Mouse (Mus musculus): Measurements from ENCODE around the gene Lsm12. TPM values are rescaled to one million over a fixed set of nuclear protein-coding genes. Genes with fewer than 3 reads are reported as not detected.
A peak's percentile ranks its signal among the peaks of the same experiment; 100 is the strongest.

The Lsm12 gene
- polyA plus RNA-seq, 1 experiment from 2014 or later: 80.9 TPM

GRCm38 (mm10) chr11:102211011-102211410, 25.9 kb upstream of the Lsm12 start:
- peaks cover 23% of the 10 kb centered on the region for H3K4me1 ChIP-seq (ENCODE audit: control insufficient read depth, insufficient read depth, low read length)
- no peaks in the 10 kb centered on the region for H3K27me3 ChIP-seq (ENCODE audit: control insufficient read depth, insufficient read depth, low read length)
- peaks cover 23% of the 10 kb centered on the region for H3K36me3 ChIP-seq (ENCODE audit: control insufficient read depth, insufficient read depth, low read length)
- H3K9me3 ChIP-seq (ENCODE audit: control insufficient read depth, low read length): no peaks in the 10 kb centered on the region
- no peak overlapping the region for H3K4me2 ChIP-seq (ENCODE audit: low read length)
- no peak overlapping the region for H3K4me3 ChIP-seq (replicated peaks; ENCODE audit: low read depth, low read length)
- WGBS: 74% methylated on average over 5 of the region's 5 CpGs
- DNase-seq (no peak), ATAC-seq (ENCODE audit: low FRiP score, low TSS enrichment) (no peak)
- no peak overlapping the region for H3K9ac ChIP-seq (replicated peaks; ENCODE audit: low read length)
- H3K27ac ChIP-seq (replicated peaks; ENCODE audit: low read depth, low read length): no peak overlapping the region

DNA sequence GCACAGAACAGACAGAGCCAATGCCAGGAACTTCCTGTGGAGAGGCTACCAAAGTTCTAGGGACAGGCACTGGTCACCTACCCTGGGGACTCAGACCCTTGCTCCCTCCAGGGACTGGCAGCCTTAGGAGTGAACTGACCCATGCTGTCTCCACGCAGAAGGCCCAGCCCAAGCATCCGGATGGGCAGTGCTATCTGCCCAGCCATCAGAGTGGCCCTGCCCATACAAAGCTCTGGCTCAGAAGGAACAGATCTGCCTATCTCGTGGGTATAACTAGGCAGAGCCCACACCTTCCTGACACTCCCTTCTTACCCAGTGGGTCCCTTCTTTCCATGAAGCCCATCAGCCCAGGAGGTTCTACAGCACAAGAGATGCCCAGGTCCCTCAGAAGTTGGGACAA, 25.1 kb upstream of the Lsm12 start:
- ATAC-seq (ENCODE audit: low FRiP score, low TSS enrichment) (no peak), DNase-seq (no peak)
- no peak overlapping the region for H3K27ac ChIP-seq (replicated peaks; ENCODE audit: low read depth, low read length)
- H3K36me3 ChIP-seq (ENCODE audit: control insufficient read depth, insufficient read depth, low read length): peaks cover 30% of the 10 kb centered on the region
- no peaks in the 10 kb centered on the region for H3K9me3 ChIP-seq (ENCODE audit: control insufficient read depth, low read length)
- no peaks in the 10 kb centered on the region for H3K27me3 ChIP-seq (ENCODE audit: control insufficient read depth, insufficient read depth, low read length)
- no peak overlapping the region for H3K4me3 ChIP-seq (replicated peaks; ENCODE audit: low read depth, low read length)
- WGBS: 71% methylated on average over 3 of the region's 3 CpGs
- H3K9ac ChIP-seq (replicated peaks; ENCODE audit: low read length): no peak overlapping the region
- H3K4me1 ChIP-seq (ENCODE audit: control insufficient read depth, insufficient read depth, low read length): peaks cover 18% of the 10 kb centered on the region
- H3K4me2 ChIP-seq (ENCODE audit: low read length): no peak overlapping the region

DNA sequence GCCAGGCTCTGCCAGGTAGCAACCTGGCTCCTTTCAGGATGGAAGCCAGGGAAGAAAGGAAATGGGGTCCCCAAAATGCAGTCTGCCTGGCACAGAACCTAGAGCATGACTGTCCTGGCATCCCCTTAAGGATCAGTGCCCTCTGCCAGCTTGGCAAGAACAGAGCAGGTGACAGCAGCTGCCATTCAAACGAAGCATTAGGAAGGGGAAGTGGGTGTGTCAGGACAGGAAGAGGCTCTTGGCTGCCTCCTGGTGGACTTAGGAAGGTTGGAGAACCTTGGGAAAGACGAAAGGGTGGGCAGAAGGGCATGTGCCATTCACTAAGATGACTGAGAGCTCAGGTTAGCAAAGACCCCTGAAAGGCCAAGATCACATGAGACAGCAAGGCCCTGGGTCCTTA, 24.6 kb upstream of the Lsm12 start:
- ATAC-seq (ENCODE audit: low FRiP score, low TSS enrichment) (no peak), DNase-seq (peak; percentile 50)
- peaks cover 17% of the 10 kb centered on the region for H3K4me1 ChIP-seq (ENCODE audit: control insufficient read depth, insufficient read depth, low read length)
- H3K4me2 ChIP-seq (ENCODE audit: low read length): no peak overlapping the region
- no peaks in the 10 kb centered on the region for H3K27me3 ChIP-seq (ENCODE audit: control insufficient read depth, insufficient read depth, low read length)
- 0 out of 2 replicates have a peak overlapping the region, but pooled peaks have one; percentile 9 for H3K9ac ChIP-seq (replicated peaks; ENCODE audit: low read length)
- H3K36me3 ChIP-seq (ENCODE audit: control insufficient read depth, insufficient read depth, low read length): peaks cover 34% of the 10 kb centered on the region
- H3K4me3 ChIP-seq (replicated peaks; ENCODE audit: low read depth, low read length): no peak overlapping the region
- WGBS: 16% methylated on average over 2 of the region's 2 CpGs
- H3K9me3 ChIP-seq (ENCODE audit: control insufficient read depth, low read length): no peaks in the 10 kb centered on the region
- H3K27ac ChIP-seq (replicated peaks; ENCODE audit: low read depth, low read length): no peak overlapping the region

- Histone ChIP-seq H3K9ac (replicated peaks; ENCODE audit: low read length) (peak overlapping the region; percentile 20; the same call in 1 of the 2 replicates), H3K4me1 (ENCODE audit: control insufficient read depth, insufficient read depth, low read length) (peaks cover 12% of the 10 kb centered on the region), H3K4me2 (ENCODE audit: low read length) (no peak overlapping the region), H3K9me3 (ENCODE audit: control insufficient read depth, low read length) (no peaks in the 10 kb centered on the region), H3K4me3 (replicated peaks; ENCODE audit: low read depth, low read length) (no peak overlapping the region), H3K36me3 (ENCODE audit: control insufficient read depth, insufficient read depth, low read length) (peaks cover 41% of the 10 kb centered on the region), H3K27me3 (ENCODE audit: control insufficient read depth, insufficient read depth, low read length) (no peaks in the 10 kb centered on the region), H3K27ac (replicated peaks; ENCODE audit: low read depth, low read length) (no peak overlapping the region)
- WGBS: 12% methylated on average over 4 of the region's 4 CpGs
- ATAC-seq (ENCODE audit: low FRiP score, low TSS enrichment) (no peak), DNase-seq (no peak)
Observed at GRCm38 (mm10) chr11:102208846-102209245, 23.8 kb upstream of the Lsm12 start.

- H3K4me2 ChIP-seq (ENCODE audit: low read length): no peak overlapping the region
Observed at GRCm38 (mm10) chr11:102207825-102208777, 23.0 kb upstream of the Lsm12 start.

DNA sequence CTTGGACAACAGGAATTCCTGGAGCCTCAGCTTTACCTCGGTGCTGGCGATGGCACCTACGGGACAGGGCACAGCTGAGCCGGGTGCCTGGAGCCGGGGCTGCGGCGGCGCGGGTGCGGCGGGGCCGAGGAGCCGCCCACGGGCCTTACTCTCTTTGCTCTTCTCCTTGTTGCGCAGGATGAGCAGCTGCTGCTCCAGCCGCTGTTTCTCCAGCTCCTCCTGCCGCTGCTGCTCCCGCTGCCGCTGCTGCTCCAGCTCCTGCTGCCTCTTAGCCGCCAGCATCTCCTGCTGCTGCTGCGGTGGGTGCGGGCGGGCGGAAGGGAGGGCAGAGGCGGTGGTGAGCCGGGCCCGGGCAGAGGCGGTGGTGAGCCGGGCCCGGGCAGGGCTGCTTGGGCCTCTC, 21.4 kb upstream of the Lsm12 start:
- WGBS: 62% methylated on average over 30 of the region's 30 CpGs
- DNase-seq (no peak), ATAC-seq (ENCODE audit: low FRiP score, low TSS enrichment) (no peak)
- Histone ChIP-seq H3K27ac (replicated peaks; ENCODE audit: low read depth, low read length) (no peak overlapping the region), H3K9me3 (ENCODE audit: control insufficient read depth, low read length) (no peaks in the 10 kb centered on the region), H3K36me3 (ENCODE audit: control insufficient read depth, insufficient read depth, low read length) (peaks cover 56% of the 10 kb centered on the region), H3K9ac (replicated peaks; ENCODE audit: low read length) (no peak overlapping the region), H3K4me1 (ENCODE audit: control insufficient read depth, insufficient read depth, low read length) (peaks cover 12% of the 10 kb centered on the region), H3K4me3 (replicated peaks; ENCODE audit: low read depth, low read length) (no peak overlapping the region), H3K4me2 (ENCODE audit: low read length) (no peak overlapping the region), H3K27me3 (ENCODE audit: control insufficient read depth, insufficient read depth, low read length) (no peaks in the 10 kb centered on the region)

More at GRCm38 (mm10) chr11:102207825-102208777, 23.0 kb upstream of the Lsm12 start:
- 15% methylated on average over 11 of the region's 11 CpGs for whole genome bisulfite sequencing
- peaks cover 12% of the 10 kb centered on the region for H3K4me1 ChIP-seq (ENCODE audit: control insufficient read depth, insufficient read depth, low read length)
- peaks cover 47% of the 10 kb centered on the region for H3K36me3 ChIP-seq (ENCODE audit: control insufficient read depth, insufficient read depth, low read length)
- H3K4me3 ChIP-seq (replicated peaks; ENCODE audit: low read depth, low read length): no peak overlapping the region
- H3K9me3 ChIP-seq (ENCODE audit: control insufficient read depth, low read length): no peaks in the 10 kb centered on the region
- no peak for ATAC-seq (ENCODE audit: low FRiP score, low TSS enrichment)
- no peaks in the 10 kb centered on the region for H3K27me3 ChIP-seq (ENCODE audit: control insufficient read depth, insufficient read depth, low read length)
- H3K27ac ChIP-seq (replicated peaks; ENCODE audit: low read depth, low read length): peak overlapping the region; percentile 37; the same call in 1 of the 2 replicates
- H3K9ac ChIP-seq (replicated peaks; ENCODE audit: low read length): 0 out of 2 replicates have a peak overlapping the region, but pooled peaks have one; percentile 23
- DNase-seq: peak; percentile 56

DNA sequence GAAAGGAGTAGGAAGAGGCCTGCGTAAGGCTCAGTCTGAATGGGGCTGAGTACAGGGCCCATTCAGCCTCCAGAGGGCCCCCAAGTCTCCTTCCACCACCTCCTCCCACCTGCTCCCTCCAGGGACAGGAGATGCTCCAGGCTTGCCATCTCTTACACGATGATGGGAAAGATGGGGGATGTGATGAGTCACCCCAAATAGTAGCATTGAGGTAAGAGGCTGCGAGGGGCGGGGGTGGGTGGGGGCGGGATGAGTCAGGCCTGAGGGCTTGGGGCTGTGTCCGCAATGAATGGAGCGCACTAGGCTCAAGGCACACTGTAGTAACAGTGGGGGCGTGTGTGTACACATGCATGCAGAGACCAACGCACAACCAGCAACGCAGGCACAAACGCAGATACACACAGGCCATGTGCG, 16.3 kb upstream of the Lsm12 start:
- Histone ChIP-seq H3K4me1 (ENCODE audit: control insufficient read depth, insufficient read depth, low read length) (no peaks in the 10 kb centered on the region), H3K9me3 (ENCODE audit: control insufficient read depth, low read length) (no peaks in the 10 kb centered on the region), H3K36me3 (ENCODE audit: control insufficient read depth, insufficient read depth, low read length) (peaks cover 99% of the 10 kb centered on the region), H3K27me3 (ENCODE audit: control insufficient read depth, insufficient read depth, low read length) (no peaks in the 10 kb centered on the region), H3K27ac (replicated peaks; ENCODE audit: low read depth, low read length) (no peak overlapping the region), H3K4me3 (replicated peaks; ENCODE audit: low read depth, low read length) (no peak overlapping the region), H3K9ac (replicated peaks; ENCODE audit: low read length) (no peak overlapping the region), H3K4me2 (ENCODE audit: low read length) (no peak overlapping the region)
- DNase-seq (no peak), ATAC-seq (ENCODE audit: low FRiP score, low TSS enrichment) (no peak)
- 83% methylated on average over 12 of the region's 12 CpGs for WGBS

- WGBS: 92% methylated on average over 9 of the region's 9 CpGs
- H3K36me3 ChIP-seq (ENCODE audit: control insufficient read depth, insufficient read depth, low read length): peaks cover 99% of the 10 kb centered on the region
- no peak overlapping the region for H3K4me2 ChIP-seq (ENCODE audit: low read length)
- H3K9me3 ChIP-seq (ENCODE audit: control insufficient read depth, low read length): no peaks in the 10 kb centered on the region
- no peaks in the 10 kb centered on the region for H3K27me3 ChIP-seq (ENCODE audit: control insufficient read depth, insufficient read depth, low read length)
- H3K4me1 ChIP-seq (ENCODE audit: control insufficient read depth, insufficient read depth, low read length): no peaks in the 10 kb centered on the region
- no peak for DNase-seq
- no peak overlapping the region for H3K4me3 ChIP-seq (replicated peaks; ENCODE audit: low read depth, low read length)
- H3K27ac ChIP-seq (replicated peaks; ENCODE audit: low read depth, low read length): no peak overlapping the region
- no peak overlapping the region for H3K9ac ChIP-seq (replicated peaks; ENCODE audit: low read length)
- no peak for ATAC-seq (ENCODE audit: low FRiP score, low TSS enrichment)
Observed at GRCm38 (mm10) chr11:102199856-102200255, 14.8 kb upstream of the Lsm12 start.

DNA sequence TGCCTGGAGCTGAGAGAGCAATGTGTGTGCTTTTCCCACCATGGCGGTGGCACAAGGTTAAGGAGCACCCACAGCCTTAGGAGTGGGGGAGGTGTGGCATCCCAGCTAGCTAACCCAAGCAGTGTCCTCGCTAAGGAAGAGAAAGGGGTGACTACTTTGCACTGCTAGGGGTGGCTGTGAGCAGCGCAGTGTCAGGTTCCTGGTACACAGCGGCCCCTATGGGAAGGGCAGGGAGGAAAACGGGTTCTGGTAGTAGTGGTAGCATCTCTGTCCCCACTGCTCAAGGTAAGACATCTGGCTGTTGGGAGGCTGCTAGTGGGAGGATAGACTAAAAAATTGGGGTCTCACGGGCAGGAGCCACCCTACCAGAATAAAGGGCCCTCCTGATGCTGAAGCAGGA, 13.1 kb upstream of the Lsm12 start:
- Histone ChIP-seq H3K27me3 (ENCODE audit: control insufficient read depth, insufficient read depth, low read length) (no peaks in the 10 kb centered on the region), H3K4me1 (ENCODE audit: control insufficient read depth, insufficient read depth, low read length) (no peaks in the 10 kb centered on the region), H3K4me3 (replicated peaks; ENCODE audit: low read depth, low read length) (no peak overlapping the region), H3K9ac (replicated peaks; ENCODE audit: low read length) (no peak overlapping the region), H3K9me3 (ENCODE audit: control insufficient read depth, low read length) (no peaks in the 10 kb centered on the region), H3K27ac (replicated peaks; ENCODE audit: low read depth, low read length) (no peak overlapping the region), H3K36me3 (ENCODE audit: control insufficient read depth, insufficient read depth, low read length) (peaks cover 99% of the 10 kb centered on the region), H3K4me2 (ENCODE audit: low read length) (no peak overlapping the region)
- DNase-seq (no peak), ATAC-seq (ENCODE audit: low FRiP score, low TSS enrichment) (no peak)
- WGBS: 61% methylated on average over 6 of the region's 6 CpGs

Measured in midbrain, embryonic 14.5 days (tissue).